Mouse (Mus musculus) right cerebral cortex, postnatal 4 days (tissue): ENCODE results near the gene Pgf.

ENCODE experiments used
- DNase-seq: peaks from one replicate; pipeline ENCODE4 v3.0.0-alpha.2; 2022

The Pgf gene

GRCm38 (mm10) chr12:85186361-85186760 lies 8.8 kb upstream of the Pgf start:
- no peak for DNase-seq

DNA sequence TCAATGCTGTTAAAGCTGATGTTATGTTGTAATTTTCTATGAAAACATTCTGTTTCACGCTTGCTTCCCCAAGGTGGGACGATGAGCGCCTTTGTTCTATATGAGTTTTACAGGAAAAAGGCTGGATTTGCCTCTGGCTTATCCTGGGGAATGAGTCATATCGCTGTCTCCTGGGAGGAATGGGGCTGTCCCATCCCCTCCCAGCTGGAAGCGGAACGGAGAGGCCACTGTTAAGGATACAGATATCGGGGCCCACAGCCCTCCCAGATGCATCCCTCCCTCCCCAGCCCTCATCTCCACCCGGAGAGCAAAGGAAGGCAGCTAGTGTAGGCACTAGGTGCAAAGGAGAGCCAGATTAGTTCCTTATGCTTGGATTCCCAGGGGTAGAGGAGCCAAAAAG lies 8.2 kb upstream of the Pgf start:
- no peak for DNase-seq

- no peak for DNase-seq
Observed at GRCm38 (mm10) chr12:85184118-85184517, 6.5 kb upstream of the Pgf start.

DNA sequence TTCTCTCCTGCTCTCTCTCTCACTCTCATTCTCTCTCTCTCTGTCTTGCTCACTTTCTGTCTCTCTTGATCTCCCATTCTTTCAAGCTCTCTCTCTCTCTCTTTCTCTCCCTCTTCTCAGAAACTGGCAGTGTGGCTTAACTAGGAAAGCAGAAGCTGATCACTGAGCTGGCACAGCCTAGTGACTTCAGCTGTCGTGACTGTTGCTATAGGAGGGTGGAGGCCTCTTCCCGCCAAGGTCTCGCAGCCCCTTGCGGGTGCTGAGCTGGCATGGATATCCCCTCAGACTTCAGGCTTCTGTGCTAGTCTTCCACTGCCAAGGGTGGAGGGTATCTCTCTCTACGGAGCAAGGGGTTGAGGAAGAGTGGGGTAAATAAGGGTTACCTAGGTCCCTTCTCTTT lies 5.3 kb upstream of the Pgf start:
- DNase-seq: no peak

- no peak for DNase-seq
Observed at GRCm38 (mm10) chr12:85182345-85182643, 4.7 kb upstream of the Pgf start.

GRCm38 (mm10) chr12:85181475-85182344 lies 4.1 kb upstream of the Pgf start:
- DNase-seq: no peak

- DNase-seq: no peak
Observed at GRCm38 (mm10) chr12:85178294-85178693, 704 bp upstream of the Pgf start.

- no peak for DNase-seq
Observed at GRCm38 (mm10) chr12:85176846-85177523, 605 bp downstream of the Pgf start.

DNA sequence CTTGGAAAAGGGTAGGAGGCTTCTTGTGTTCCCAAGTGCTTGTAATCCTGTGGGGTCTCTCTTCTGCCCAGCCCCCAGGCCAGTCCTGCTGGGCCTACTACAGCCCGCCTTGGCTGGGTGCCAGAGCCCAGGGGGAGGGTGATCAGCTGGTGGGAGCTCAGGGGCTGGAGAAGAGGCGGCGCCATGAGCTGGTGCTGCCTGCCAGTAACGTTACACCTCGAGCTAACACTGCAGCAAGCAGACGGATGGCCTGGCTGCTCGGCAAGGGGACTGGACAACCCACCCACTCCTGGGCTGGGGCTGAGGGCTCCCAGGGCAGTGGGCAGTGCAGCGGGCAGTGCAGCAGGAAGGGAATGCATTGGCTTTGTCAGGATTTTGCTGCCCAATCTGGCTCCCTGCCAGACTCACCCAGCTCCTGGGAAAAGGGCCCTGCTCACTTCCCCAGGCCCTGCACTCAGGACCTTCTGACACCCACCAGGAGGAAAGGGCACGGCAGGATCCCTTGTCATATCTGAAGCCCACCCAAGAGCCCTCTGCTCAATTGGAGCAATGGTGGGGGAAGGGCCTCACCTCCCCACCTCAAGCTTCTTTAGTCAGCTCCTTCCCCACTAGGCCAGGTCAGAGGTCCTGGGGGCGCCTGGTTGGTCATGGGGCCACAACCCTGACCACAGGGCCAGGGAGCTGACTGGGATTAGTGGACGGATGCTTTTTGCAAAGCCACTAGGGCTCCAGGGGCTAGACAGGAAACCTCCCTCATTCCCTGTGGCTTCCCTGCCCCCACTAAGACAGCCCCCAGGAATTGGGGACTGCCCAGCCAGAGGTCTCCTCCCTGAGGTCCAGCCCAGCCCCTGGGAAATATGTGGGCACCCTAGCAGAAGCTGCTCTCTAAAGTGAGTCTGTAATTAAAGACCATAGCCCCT lies 1.4 kb downstream of the Pgf start:
- peak; percentile 77 for DNase-seq

- DNase-seq: no peak
Observed at GRCm38 (mm10) chr12:85175087-85175675, 2.4 kb downstream of the Pgf start.

GRCm38 (mm10) chr12:85174016-85174415 lies 3.6 kb downstream of the Pgf start:
- no peak for DNase-seq

- DNase-seq: no peak
Observed at GRCm38 (mm10) chr12:85170948-85171307, 6.7 kb downstream of the Pgf start.

DNA sequence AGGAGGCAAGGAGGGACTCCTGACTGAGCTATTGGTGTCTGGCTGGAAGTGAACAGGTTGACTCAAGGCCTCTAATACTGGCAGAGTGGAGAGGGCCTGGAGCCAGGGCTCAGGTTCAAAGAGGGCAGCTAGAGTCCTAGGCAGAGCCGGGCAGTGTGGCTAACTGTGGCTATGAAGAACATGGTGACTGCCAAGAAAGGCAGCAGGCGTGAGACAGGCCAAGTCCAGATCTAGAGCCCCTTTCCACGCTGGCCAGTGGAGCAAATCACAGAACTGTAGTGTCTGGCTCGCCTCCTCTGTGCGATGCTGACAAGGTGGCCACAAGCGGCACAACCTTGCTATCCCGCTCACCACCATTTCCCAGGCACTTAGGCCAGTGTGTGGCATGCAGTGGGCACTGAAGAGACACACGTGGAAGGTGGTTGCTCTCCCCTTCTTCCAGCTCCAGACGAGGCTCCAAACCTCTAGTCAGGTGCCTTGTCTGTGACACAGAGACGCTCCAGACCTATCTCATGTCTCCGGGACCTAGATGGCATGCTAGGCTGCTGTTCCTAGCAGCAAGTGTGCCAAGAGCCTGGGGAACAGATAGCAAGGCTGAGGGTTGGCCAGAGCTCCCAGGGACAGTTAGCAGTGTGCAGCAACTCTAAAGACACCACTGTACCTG lies 7.2 kb downstream of the Pgf start:
- DNase-seq: no peak

- DNase-seq: no peak
Observed at GRCm38 (mm10) chr12:85169877-85170276, 7.7 kb downstream of the Pgf start.

DNA sequence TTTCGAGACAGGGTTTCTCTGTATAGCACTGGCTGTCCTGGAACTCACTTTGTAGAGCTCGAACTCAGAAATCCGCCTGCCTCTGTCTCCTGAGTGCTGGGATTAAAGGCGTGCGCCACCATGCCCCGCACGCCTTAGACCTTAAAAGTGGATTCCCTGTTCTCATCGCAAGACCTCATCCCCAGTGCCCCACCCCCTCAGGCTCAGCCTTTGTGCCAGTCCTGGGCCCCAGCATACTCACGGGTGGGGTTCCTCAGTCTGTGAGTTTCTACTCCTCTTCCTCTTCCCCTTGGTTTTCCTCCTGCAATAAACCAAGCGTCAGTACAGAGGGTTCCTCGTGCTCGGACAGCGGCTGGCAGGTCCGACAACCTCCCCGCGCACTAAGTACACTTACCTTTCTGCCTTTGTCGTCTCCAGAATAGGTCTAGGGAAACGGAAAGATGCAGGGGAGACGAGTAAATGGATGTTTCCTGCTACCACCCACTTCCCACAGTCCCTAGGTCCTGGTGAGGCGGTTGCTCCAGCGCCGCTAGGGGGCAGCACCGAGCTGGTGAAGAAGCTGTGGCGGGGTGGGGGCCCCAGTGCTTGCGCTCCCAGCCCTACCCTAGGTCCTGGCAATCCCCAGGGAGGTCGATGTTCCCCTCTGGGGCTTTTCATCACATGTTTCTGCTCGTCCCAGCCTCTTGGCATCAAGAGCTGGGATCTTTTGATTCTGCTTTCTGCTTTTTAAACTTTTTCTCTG lies 8.3 kb downstream of the Pgf start:
- DNase-seq: peak; percentile 96

GRCm38 (mm10) chr12:85166631-85167030 lies 11.0 kb downstream of the Pgf start:
- DNase-seq: no peak

GRCm38 (mm10) chr12:85164996-85165395 lies 12.6 kb downstream of the Pgf start:
- no peak for DNase-seq

GRCm38 (mm10) chr12:85159592-85159991 lies 18.0 kb downstream of the Pgf start:
- DNase-seq: no peak

- no peak for DNase-seq
Observed at GRCm38 (mm10) chr12:85158801-85159200, 18.8 kb downstream of the Pgf start.

GRCm38 (mm10) chr12:85157797-85158460 lies 19.7 kb downstream of the Pgf start:
- DNase-seq: no peak

DNA sequence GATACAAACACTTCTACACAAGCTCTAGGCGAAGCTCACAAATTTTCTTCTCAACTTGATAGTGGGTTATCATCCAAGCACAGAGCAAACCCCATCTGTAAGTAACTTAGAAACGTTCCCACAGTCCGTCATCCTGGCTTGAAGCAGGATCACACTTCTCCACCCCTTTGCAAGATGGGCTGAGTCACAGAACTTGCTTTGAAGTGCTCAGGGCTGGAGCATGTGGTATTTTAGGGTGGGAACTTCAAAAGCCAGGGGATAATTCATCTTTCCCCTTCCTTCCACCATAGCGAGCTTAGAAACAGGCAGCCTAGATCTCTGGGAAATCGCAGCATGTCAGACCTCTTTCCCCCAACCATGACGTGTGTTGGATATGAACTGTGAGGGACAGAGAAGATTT lies 21.3 kb downstream of the Pgf start:
- DNase-seq: no peak
